Comparison of ENCODE assay signal across 8 mouse cellular contexts in the genomic region with DNA sequence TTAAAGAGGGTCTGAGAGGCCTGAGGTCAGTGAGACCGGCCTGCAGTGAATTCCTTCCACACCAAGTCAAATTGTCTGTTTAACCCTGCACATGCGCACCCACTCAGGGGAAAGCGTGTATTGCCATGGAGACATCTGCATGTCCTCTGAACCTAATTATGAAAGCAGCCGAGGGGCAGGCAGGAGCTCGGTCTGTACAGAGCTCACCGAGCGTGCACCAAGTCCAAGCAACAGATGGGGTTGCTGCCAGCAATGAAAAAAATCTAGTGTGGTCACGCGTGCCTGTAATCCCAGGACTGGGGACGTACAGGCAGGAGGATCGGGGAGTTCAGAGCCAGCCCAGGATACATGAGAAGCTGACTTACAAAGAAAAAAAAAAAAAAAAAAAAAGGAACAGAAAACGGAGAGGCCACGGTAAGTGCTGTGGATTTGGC. TPM values are rescaled to one million over a fixed set of nuclear protein-coding genes. Genes with fewer than 3 reads are reported as not detected.
DNase-seq lines count a peak whose midpoint lies in the region; ATAC-seq and TF ChIP-seq lines count a peak whose summit lies in the region.

No protein-coding gene starts in this region.

- whole genome bisulfite sequencing in embryonic facial prominence, embryonic 11.5 days, result 11% methylated on average over 13 of the region's 13 CpGs
- WGBS in heart, embryonic 16.5 days, result 41% methylated on average over 13 of the region's 13 CpGs
- WGBS in stomach, embryonic 16.5 days, result 19% methylated on average over 13 of the region's 13 CpGs

- ATAC-seq in embryonic facial prominence, embryonic 11.5 days (replicated peaks; ENCODE audit: insufficient number of reproducible peaks, low FRiP score, low TSS enrichment, low read depth), result peak; percentile 71
- ATAC-seq in heart, embryonic 16.5 days (replicated peaks; ENCODE audit: extremely low read depth, insufficient read depth, low FRiP score), result 0 out of 2 replicates have a peak, but pooled peaks have one; percentile 25
- peak; percentile 38; the same call in 1 of the 2 replicates for ATAC-seq in stomach, embryonic 16.5 days (ENCODE audit: insufficient read depth, low FRiP score)

- no peaks in the 10 kb centered on the region for H3K27me3 ChIP-seq in embryonic facial prominence, embryonic 11.5 days (ENCODE audit: control insufficient read depth, insufficient read depth, low read length)
- no peaks in the 10 kb centered on the region for H3K27me3 ChIP-seq in heart, embryonic 16.5 days (ENCODE audit: control insufficient read depth, insufficient read depth, low read length)
- no peaks in the 10 kb centered on the region for H3K27me3 ChIP-seq in stomach, embryonic 16.5 days (ENCODE audit: control insufficient read depth, insufficient read depth, low read length)

- peak overlapping the region; percentile 52 for H3K4me3 ChIP-seq in layer of hippocampus, adult 2 months
- no peak overlapping the region for H3K4me3 ChIP-seq in embryonic facial prominence, embryonic 11.5 days (ENCODE audit: low read depth, low read length)
- H3K4me3 ChIP-seq in heart, embryonic 16.5 days (ENCODE audit: low read length), result peak overlapping the region; percentile 18
- peak overlapping the region; percentile 24 for H3K4me3 ChIP-seq in stomach, embryonic 16.5 days (replicated peaks; ENCODE audit: low read length)

- peak overlapping the region; percentile 3 for H3K4me2 ChIP-seq in embryonic facial prominence, embryonic 11.5 days (ENCODE audit: low read depth, low read length)
- peak overlapping the region; percentile 50 for H3K4me2 ChIP-seq in heart, embryonic 16.5 days (ENCODE audit: low read depth, low read length)
- peak overlapping the region; percentile 50 for H3K4me2 ChIP-seq in stomach, embryonic 16.5 days (ENCODE audit: low read depth, low read length)

- TF ChIP-seq CTCF in layer of hippocampus, adult 2 months (conservative IDR thresholded peaks at IDR 0.05), result no peak

- H3K36me3 ChIP-seq in embryonic facial prominence, embryonic 11.5 days (replicated peaks; ENCODE audit: control insufficient read depth, insufficient read depth, low read depth, low read length), result no peaks in the 10 kb centered on the region; the same call in 1 of the 2 replicates
- H3K36me3 ChIP-seq in heart, embryonic 16.5 days (ENCODE audit: control insufficient read depth, insufficient read depth), result no peaks in the 10 kb centered on the region
- H3K36me3 ChIP-seq in stomach, embryonic 16.5 days (ENCODE audit: control insufficient read depth, insufficient read depth, low read length), result no peaks in the 10 kb centered on the region

- H3K9ac ChIP-seq in embryonic facial prominence, embryonic 11.5 days (replicated peaks; ENCODE audit: low read length), result no peak overlapping the region
- H3K9ac ChIP-seq in heart, embryonic 16.5 days (ENCODE audit: low read length), result no peak overlapping the region
- no peak overlapping the region for H3K9ac ChIP-seq in stomach, embryonic 16.5 days (ENCODE audit: low read length)

- DNase-seq in layer of hippocampus, adult 2 months (ENCODE audit: low spot score in 2 of 2), result peak; percentile 26
- DNase-seq in layer of hippocampus, adult 11-12 months (ENCODE audit: low spot score), result no peak
- DNase-seq in embryonic facial prominence, embryonic 11.5 days (ENCODE audit: low spot score), result peak; percentile 65
- peak; percentile 74 to 88 for DNase-seq in kidney, postnatal 36 days
- DNase-seq in mesoderm, embryonic 11.5 days (ENCODE audit: low read depth, low spot score), result peak; percentile 75
- DNase-seq in thymus, postnatal 4 days, result no peak

- no peaks in the 10 kb centered on the region for H3K9me3 ChIP-seq in embryonic facial prominence, embryonic 11.5 days (replicated peaks; ENCODE audit: control insufficient read depth, low read length)
- H3K9me3 ChIP-seq in heart, embryonic 16.5 days (replicated peaks; ENCODE audit: control insufficient read depth, low read length), result no peaks in the 10 kb centered on the region
- no peaks in the 10 kb centered on the region for H3K9me3 ChIP-seq in stomach, embryonic 16.5 days (replicated peaks; ENCODE audit: control insufficient read depth, low read length)

- H3K27ac ChIP-seq in layer of hippocampus, adult 2 months, result peak overlapping the region; percentile 85
- H3K27ac ChIP-seq in embryonic facial prominence, embryonic 11.5 days (replicated peaks; ENCODE audit: low read depth, low read length), result no peak overlapping the region
- H3K27ac ChIP-seq in heart, embryonic 16.5 days (ENCODE audit: low read length), result no peak overlapping the region
- peak overlapping the region; percentile 20; the same call in 1 of the 2 replicates for H3K27ac ChIP-seq in stomach, embryonic 16.5 days (ENCODE audit: low read length)

- H3K4me1 ChIP-seq in embryonic facial prominence, embryonic 11.5 days (ENCODE audit: control insufficient read depth, insufficient read depth, low read length), result no peaks in the 10 kb centered on the region
- peaks cover 5% of the 10 kb centered on the region; the same call in 1 of the 2 replicates for H3K4me1 ChIP-seq in heart, embryonic 16.5 days (ENCODE audit: control insufficient read depth, insufficient read depth, low read length)
- peaks cover 17% of the 10 kb centered on the region; the same call in 1 of the 2 replicates for H3K4me1 ChIP-seq in stomach, embryonic 16.5 days (ENCODE audit: control insufficient read depth, insufficient read depth, low read length)

RNA-seq across cellular contexts. Expression of a gene that starts 32.7 kb away (rescaled TPM):
- total RNA-seq in layer of hippocampus, adult 2 months (2021), result 10 to 100 TPM; 39.6 to 40.9 TPM
- 0.96 and 1.1 TPM in 2 replicates for polyA plus RNA-seq in embryonic facial prominence, embryonic 11.5 days (2014; fragmentation: Nextera tagmentation; extraction: Ambion mirVana)
- polyA plus RNA-seq in heart, embryonic 16.5 days (2015; fragmentation: Nextera tagmentation; extraction: Ambion mirVana), result 2.6 and 2.9 TPM in 2 replicates
- polyA plus RNA-seq in stomach, embryonic 16.5 days (2015; fragmentation: Nextera tagmentation; extraction: Ambion mirVana), result 3.3 and 3.9 TPM in 2 replicates

RNA-seq across cellular contexts. Expression of a gene that starts 35.7 kb away (rescaled TPM):
- 10 to 100 TPM; 22.0 to 27.4 TPM for total RNA-seq in layer of hippocampus, adult 2 months (2021)
- 13.2 and 19.2 TPM in 2 replicates for polyA plus RNA-seq in embryonic facial prominence, embryonic 11.5 days (2014; fragmentation: Nextera tagmentation; extraction: Ambion mirVana)
- polyA plus RNA-seq in heart, embryonic 16.5 days (2015; fragmentation: Nextera tagmentation; extraction: Ambion mirVana), result 9.1 and 10.6 TPM in 2 replicates
- 9.7 and 10.5 TPM in 2 replicates for polyA plus RNA-seq in stomach, embryonic 16.5 days (2015; fragmentation: Nextera tagmentation; extraction: Ambion mirVana)

RNA-seq across cellular contexts. Expression of a gene that starts 57.5 kb away (rescaled TPM):
- total RNA-seq in layer of hippocampus, adult 2 months (2021), result 10 to 100 TPM; 47.2 to 48.0 TPM
- 18.7 and 21.2 TPM in 2 replicates for polyA plus RNA-seq in embryonic facial prominence, embryonic 11.5 days (2014; fragmentation: Nextera tagmentation; extraction: Ambion mirVana)
- polyA plus RNA-seq in heart, embryonic 16.5 days (2015; fragmentation: Nextera tagmentation; extraction: Ambion mirVana), result 14.7 TPM in 2 replicates
- polyA plus RNA-seq in stomach, embryonic 16.5 days (2015; fragmentation: Nextera tagmentation; extraction: Ambion mirVana), result 15.5 and 17.7 TPM in 2 replicates

Comparison
In these comparisons a context has a peak if more than half of its experiments do, and no peak if none do; other contexts are left out.
1. DNase-seq: peak in layer of hippocampus, adult 2 months (2 of 2), embryonic facial prominence, embryonic 11.5 days (single experiment), kidney, postnatal 36 days (2 of 2) and mesoderm, embryonic 11.5 days (single experiment); none in layer of hippocampus, adult 11-12 months (single experiment) and thymus, postnatal 4 days (single experiment).
2. H3K27ac ChIP-seq: peak in layer of hippocampus, adult 2 months (single experiment) and stomach, embryonic 16.5 days (single experiment); none in embryonic facial prominence, embryonic 11.5 days (single experiment) and heart, embryonic 16.5 days (single experiment).
3. Peak in every context shown above with its lines, with median percentiles within 50 percentile points of each other: ATAC-seq and H3K4me2 ChIP-seq.